Comparison of ENCODE assay signal across 33 mouse cellular contexts in the genomic region with DNA sequence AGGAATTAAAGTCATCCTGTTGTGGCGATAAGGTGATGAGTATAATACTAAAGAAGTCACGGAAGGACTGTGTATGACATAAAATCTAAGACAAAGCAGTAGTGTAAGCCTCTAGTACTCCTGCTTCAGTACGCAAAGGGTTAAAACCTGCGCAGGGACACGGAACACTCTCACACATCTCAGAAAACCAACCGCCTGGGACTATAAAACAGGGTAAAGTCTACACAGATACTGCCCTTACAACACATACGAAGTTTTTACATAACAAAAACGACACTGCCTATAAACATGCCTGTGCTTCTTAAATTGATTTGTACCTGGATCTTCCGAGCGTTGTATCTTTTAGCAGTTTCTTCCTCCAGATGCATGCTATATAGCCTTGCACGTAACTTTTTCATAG.
"Had no signal": no experiment of that assay in that cellular context is flagged by ENCODE, and none has a peak within 500 bp of the region (broad histone marks: within the 10 kb centered on the region; RNA-seq: fewer than 3 reads in every experiment).

No protein-coding gene starts in this region.

- H3K9me3 ChIP-seq: heart, embryonic 10.5 days; heart, embryonic 12.5 days; heart, embryonic 13.5 days; heart, embryonic 15.5 days; hindbrain, embryonic 10.5 days; hindbrain, embryonic 12.5 days; hindbrain, embryonic 13.5 days; hindbrain, embryonic 15.5 days; kidney, embryonic 15.5 days had no signal

- H3K4me3 ChIP-seq: heart, embryonic 10.5 days; heart, embryonic 12.5 days; heart, embryonic 13.5 days; heart, embryonic 15.5 days; hindbrain, embryonic 10.5 days; hindbrain, embryonic 12.5 days; hindbrain, embryonic 13.5 days; hindbrain, embryonic 15.5 days; kidney, embryonic 15.5 days; layer of hippocampus, adult 2 months; left cerebral cortex, adult 2 months had no signal

- DNase-seq: heart, postnatal 10 days; heart, postnatal 14 days; heart, postnatal 36 days; heart, postnatal 4 days; kidney, adult 11 months; kidney, adult 18-20 months; kidney, adult 2 months; kidney, adult 8-10 months; kidney, adult 9 months; kidney, postnatal 10 days; kidney, postnatal 14 days; kidney, postnatal 25 days; kidney, postnatal 36 days; kidney, postnatal 4 days; layer of hippocampus, adult 9-11 months; layer of hippocampus, postnatal 36 days had no signal

- H3K4me2 ChIP-seq: heart, embryonic 11.5 days; heart, embryonic 12.5 days; heart, embryonic 13.5 days; heart, embryonic 15.5 days; hindbrain, embryonic 12.5 days; hindbrain, embryonic 13.5 days; hindbrain, embryonic 14.5 days; hindbrain, embryonic 15.5 days; kidney, embryonic 15.5 days had no signal

- H3K27ac ChIP-seq: heart, embryonic 10.5 days; heart, embryonic 13.5 days; heart, embryonic 15.5 days; hindbrain, embryonic 10.5 days; hindbrain, embryonic 12.5 days; hindbrain, embryonic 13.5 days; hindbrain, embryonic 14.5 days; hindbrain, embryonic 15.5 days; hindbrain, postnatal 0 days; kidney, embryonic 15.5 days; kidney, postnatal 0 days; layer of hippocampus, adult 2 months; left cerebral cortex, adult 2 months had no signal

- H3K4me1 ChIP-seq: heart, embryonic 10.5 days; heart, embryonic 12.5 days; heart, embryonic 13.5 days; heart, embryonic 15.5 days; hindbrain, embryonic 10.5 days; hindbrain, embryonic 12.5 days; hindbrain, embryonic 13.5 days; hindbrain, embryonic 15.5 days; kidney, embryonic 15.5 days had no signal

- ATAC-seq: hindbrain, embryonic 16.5 days; hindbrain, postnatal 0 days; inflammation-experienced regulatory T-cells, adult 6 months had no signal

- H3K27me3 ChIP-seq: heart, embryonic 12.5 days; heart, embryonic 13.5 days; heart, embryonic 15.5 days; hindbrain, embryonic 12.5 days; hindbrain, embryonic 13.5 days; hindbrain, embryonic 15.5 days; kidney, embryonic 15.5 days had no signal

- H3K9ac ChIP-seq: heart, embryonic 12.5 days; heart, embryonic 13.5 days; heart, embryonic 15.5 days; hindbrain, embryonic 12.5 days; hindbrain, embryonic 13.5 days; hindbrain, embryonic 14.5 days; hindbrain, embryonic 15.5 days; kidney, embryonic 15.5 days had no signal
